Mouse (Mus musculus) forebrain, embryonic 15.5 days (tissue): Measurements from ENCODE around the gene Zbtb9. TPM values are rescaled to one million over a fixed set of nuclear protein-coding genes. Genes with fewer than 3 reads are reported as not detected.

Source experiments
- ATAC-seq: fragments of 200-750 bp; cut with Nextera tagmentation; replicated peaks from 2 replicates; pipeline ENCODE4 v1.8.0; 2017; ENCODE audit warnings: mild to moderate bottlenecking, moderate TSS enrichment, moderate library complexity
- H3K27ac ChIP-seq: fragments of 300-500 bp; sonication (generic); replicated peaks from 2 replicates; pipeline ENCODE4 v1.5.1; 2015; ENCODE audit warnings: mild to moderate bottlenecking, inconsistent platforms
- H3K27me3 ChIP-seq: fragments of 300-500 bp; sonication (generic); 2 replicates; pipeline ENCODE4 v1.6.1; 2015; ENCODE audit warnings: inconsistent platforms
- H3K36me3 ChIP-seq: fragments of 300-500 bp; sonication (generic); 2 replicates; pipeline ENCODE4 v1.6.1; 2015; ENCODE audit warnings: mild to moderate bottlenecking, inconsistent platforms
- H3K4me1 ChIP-seq: fragments of 300-500 bp; sonication (generic); 2 replicates; pipeline ENCODE4 v1.6.1; 2015; ENCODE audit warnings: inconsistent platforms
- H3K4me2 ChIP-seq: fragments of 300-500 bp; sonication (generic); replicated peaks from 2 replicates; pipeline ENCODE4 v1.6.1; 2015; ENCODE audit warnings: mild to moderate bottlenecking, inconsistent platforms
- H3K4me3 ChIP-seq: fragments of 300-500 bp; sonication (generic); 2 replicates; pipeline ENCODE4 v1.5.1; 2015; ENCODE audit warnings: mild to moderate bottlenecking, inconsistent platforms
- H3K9ac ChIP-seq: fragments of 300-500 bp; sonication (generic); replicated peaks from 2 replicates; pipeline ENCODE4 v1.6.1; 2015; ENCODE audit warnings: mild to moderate bottlenecking, inconsistent platforms
- H3K9me3 ChIP-seq: fragments of 300-500 bp; sonication (generic); 2 replicates; pipeline ENCODE4 v1.6.1; 2016; ENCODE audit warnings: inconsistent platforms
- WGBS: fragments of 180-500 bp; shearing (Covaris S2); methylation state at CpG from one replicate; pipeline ENCODE4 v1.1.7; 2015; ENCODE audit warnings: mixed read lengths; 5-methylcytosine and 5-hydroxymethylcytosine counted together
- polyA plus RNA-seq: library from polyadenylated mRNA; unstranded; fragments of >200 nt; fragmentation: Nextera tagmentation; extraction: Ambion mirVana; gene quantifications from 2 replicates; pipeline ENCODE4 v1.2.1, GENCODE M21; 2015

Gene Zbtb9
- polyA plus RNA-seq, 1 experiment from 2014 or later = 17.2 TPM

- WGBS = under 1% methylated on average over 22 of the region's 22 CpGs
- H3K9me3 ChIP-seq = no peaks in the 10 kb centered on the region
- H3K4me1 ChIP-seq = peaks cover 57% of the 10 kb centered on the region
- H3K27me3 ChIP-seq = no peaks in the 10 kb centered on the region
- ATAC-seq = peak; percentile 0; the same call in 1 of the 2 replicates
- peak overlapping the region; percentile 98 for H3K27ac ChIP-seq
- H3K9ac ChIP-seq = peak overlapping the region; percentile 77
- peak overlapping the region; percentile 99 for H3K4me2 ChIP-seq
- H3K4me3 ChIP-seq = peak overlapping the region; percentile 87
- peaks cover 20% of the 10 kb centered on the region for H3K36me3 ChIP-seq
These were observed 34.2 kb upstream of the Zbtb9 start for GRCm38 (mm10) chr17:26938731-26939130.

GRCm38 (mm10) chr17:26939178-26939972 lies 33.6 kb upstream of the Zbtb9 start, which contains the start of gene Cuta:
Gene Cuta, minus strand, starts transcription at chr17:26939569.
- peak; percentile 93 for ATAC-seq
- Histone ChIP-seq H3K27ac (peak within 1 kb of the TSS; percentile 98), H3K9ac (peak within 1 kb of the TSS; percentile 77), H3K4me1 (peaks cover 56% of the 10 kb centered on the region), H3K4me3 (peak within 1 kb of the TSS; percentile 87), H3K4me2 (peak within 1 kb of the TSS; percentile 99), H3K36me3 (peaks cover 20% of the 10 kb centered on the region), H3K9me3 (no peaks in the 10 kb centered on the region), H3K27me3 (no peaks in the 10 kb centered on the region)
- WGBS = under 1% methylated on average over 70 of the region's 70 CpGs

- Histone ChIP-seq H3K4me3 (peak overlapping the region; percentile 87), H3K9ac (peak overlapping the region; percentile 77), H3K27ac (peak overlapping the region; percentile 98), H3K36me3 (peaks cover 18% of the 10 kb centered on the region), H3K9me3 (no peaks in the 10 kb centered on the region), H3K4me2 (peak overlapping the region; percentile 99), H3K27me3 (no peaks in the 10 kb centered on the region), H3K4me1 (peaks cover 60% of the 10 kb centered on the region)
- ATAC-seq = no peak
- WGBS = 2% methylated on average over 3 of the region's 3 CpGs
These were observed 33.0 kb upstream of the Zbtb9 start for GRCm38 (mm10) chr17:26939973-26940300.

GRCm38 (mm10) chr17:26941031-26941789 lies 31.8 kb upstream of the Zbtb9 start, which contains the start of gene Syngap1:
Gene Syngap1, plus strand, starts transcription at chr17:26941253.
- peaks cover 73% of the 10 kb centered on the region for H3K4me1 ChIP-seq

GRCm38 (mm10) chr17:26941841-26942570 lies 31.0 kb upstream of the Zbtb9 start:
- no peaks in the 10 kb centered on the region for H3K27me3 ChIP-seq
- no peak for ATAC-seq
- H3K4me1 ChIP-seq = peaks cover 81% of the 10 kb centered on the region

More at GRCm38 (mm10) chr17:26941031-26941789, 31.8 kb upstream of the Zbtb9 start, which contains the start of gene Syngap1:
- Histone ChIP-seq H3K4me3 (peak within 1 kb of the TSS; percentile 87), H3K36me3 (peaks cover 6% of the 10 kb centered on the region; the same call in 1 of the 2 replicates), H3K9ac (peak within 1 kb of the TSS; percentile 77), H3K27me3 (no peaks in the 10 kb centered on the region), H3K9me3 (no peaks in the 10 kb centered on the region), H3K4me2 (peak within 1 kb of the TSS; percentile 99), H3K27ac (peak within 1 kb of the TSS; percentile 98)
- peak; percentile 22; the same call in 1 of the 2 replicates for ATAC-seq
- under 1% methylated on average over 19 of the region's 24 CpGs for WGBS

GRCm38 (mm10) chr17:26945824-26946495 lies 27.0 kb upstream of the Zbtb9 start:
- peak overlapping the region; percentile 44 for H3K4me3 ChIP-seq
- no peaks in the 10 kb centered on the region for H3K9me3 ChIP-seq
- no peak for ATAC-seq
- peak overlapping the region; percentile 60 for H3K9ac ChIP-seq
- peak overlapping the region; percentile 84 for H3K4me2 ChIP-seq
- H3K4me1 ChIP-seq = peaks cover 83% of the 10 kb centered on the region
- H3K27ac ChIP-seq = peak overlapping the region; percentile 91
- H3K36me3 ChIP-seq = no peaks in the 10 kb centered on the region
- no peaks in the 10 kb centered on the region for H3K27me3 ChIP-seq
- 22% methylated on average over 13 of the region's 13 CpGs for WGBS

More at GRCm38 (mm10) chr17:26941841-26942570, 31.0 kb upstream of the Zbtb9 start:
- Histone ChIP-seq H3K4me2 (peak overlapping the region; percentile 99), H3K36me3 (0 out of 2 replicates have a peak, but pooled peaks cover 5% of the 10 kb centered on the region), H3K4me3 (peak overlapping the region; percentile 51), H3K27ac (peak overlapping the region; percentile 98), H3K9ac (peak overlapping the region; percentile 69), H3K9me3 (no peaks in the 10 kb centered on the region)
- WGBS = 9% methylated on average over 4 of the region's 4 CpGs

- Histone ChIP-seq H3K4me3 (peak overlapping the region; percentile 44), H3K4me1 (peaks cover 88% of the 10 kb centered on the region), H3K9ac (peak overlapping the region; percentile 60), H3K27ac (peak overlapping the region; percentile 91), H3K36me3 (no peaks in the 10 kb centered on the region), H3K4me2 (peak overlapping the region; percentile 84), H3K27me3 (no peaks in the 10 kb centered on the region), H3K9me3 (no peaks in the 10 kb centered on the region)
- peak; percentile 6; the same call in 1 of the 2 replicates for ATAC-seq
- under 1% methylated on average over 37 of the region's 37 CpGs for WGBS
These were observed 26.4 kb upstream of the Zbtb9 start for GRCm38 (mm10) chr17:26946567-26946966.

- H3K9me3 ChIP-seq = no peaks in the 10 kb centered on the region
- H3K4me1 ChIP-seq = peaks cover 91% of the 10 kb centered on the region
- H3K4me2 ChIP-seq = peak overlapping the region; percentile 84
- H3K36me3 ChIP-seq = no peaks in the 10 kb centered on the region
- H3K9ac ChIP-seq = peak overlapping the region; percentile 60
- ATAC-seq = no peak
- no peaks in the 10 kb centered on the region for H3K27me3 ChIP-seq
- H3K4me3 ChIP-seq = peak overlapping the region; percentile 44
- 23% methylated on average over 12 of the region's 12 CpGs for WGBS
- peak overlapping the region; percentile 91 for H3K27ac ChIP-seq
These were observed 25.5 kb upstream of the Zbtb9 start for GRCm38 (mm10) chr17:26947231-26948100.

GRCm38 (mm10) chr17:26948316-26949050 lies 24.5 kb upstream of the Zbtb9 start:
- H3K36me3 ChIP-seq = peaks cover 3% of the 10 kb centered on the region; the same call in 1 of the 2 replicates
- H3K9me3 ChIP-seq = no peaks in the 10 kb centered on the region
- H3K4me2 ChIP-seq = peak overlapping the region; percentile 87
- H3K9ac ChIP-seq = peak overlapping the region; percentile 81
- H3K4me1 ChIP-seq = peaks cover 91% of the 10 kb centered on the region
- no peaks in the 10 kb centered on the region for H3K27me3 ChIP-seq
- no peak for ATAC-seq
- H3K27ac ChIP-seq = peak overlapping the region; percentile 88
- H3K4me3 ChIP-seq = peak overlapping the region; percentile 71
- under 1% methylated on average over 26 of the region's 87 CpGs for WGBS

- Histone ChIP-seq H3K9ac (peak overlapping the region; percentile 81), H3K4me3 (peak overlapping the region; percentile 71), H3K4me1 (peaks cover 91% of the 10 kb centered on the region), H3K27me3 (no peaks in the 10 kb centered on the region), H3K36me3 (peaks cover 3% of the 10 kb centered on the region; the same call in 1 of the 2 replicates), H3K4me2 (peak overlapping the region; percentile 87), H3K9me3 (no peaks in the 10 kb centered on the region), H3K27ac (peak overlapping the region; percentile 88)
- WGBS = 9% methylated on average over 13 of the region's 14 CpGs
- no peak for ATAC-seq
These were observed 23.9 kb upstream of the Zbtb9 start for GRCm38 (mm10) chr17:26949051-26949577.
